Mouse (Mus musculus) testis, postnatal 14 days (tissue): ENCODE measurements at regions not wholly inside any gene's neighbourhood (a gene's known extent, or its start where the extent isn't known, plus 50 kb on each side); places are given as distances from the start of the nearest gene placed in this dataset.

ENCODE experiments used
- DNase-seq: peaks from one replicate; pipeline ENCODE4 v3.0.0; 2021; ENCODE audit warnings: low spot score

- no peak for DNase-seq
These were observed 137.9 kb upstream of the Slc35f3 start for GRCm38 (mm10) chr8:126160356-126160975.

- DNase-seq = no peak
These were observed 135.5 kb upstream of the Slc35f3 start for GRCm38 (mm10) chr8:126162748-126163371.

DNA sequence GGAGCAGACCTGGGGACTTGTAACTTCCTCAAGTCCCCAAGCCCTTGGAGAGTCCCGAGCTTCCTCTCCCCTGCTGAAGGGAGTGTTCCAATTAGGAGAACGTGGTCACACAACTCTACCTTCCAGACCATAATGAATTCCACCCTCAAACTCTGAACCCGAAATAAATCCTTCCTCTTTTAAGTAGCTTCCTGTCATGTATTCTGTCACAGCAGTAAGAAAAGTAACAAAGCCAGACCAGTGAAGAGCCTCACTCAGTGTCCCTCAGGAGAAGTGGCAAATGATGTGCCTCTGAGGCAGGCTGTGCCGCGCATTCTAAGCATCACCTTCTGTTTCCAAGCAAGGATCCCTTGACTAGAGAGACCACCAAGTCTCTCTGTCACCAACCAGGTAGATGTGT is 134.4 kb upstream of the Slc35f3 start:
- no peak for DNase-seq

- DNase-seq = no peak
These were observed 132.8 kb upstream of the Slc35f3 start for GRCm38 (mm10) chr8:126165486-126166095.

DNA sequence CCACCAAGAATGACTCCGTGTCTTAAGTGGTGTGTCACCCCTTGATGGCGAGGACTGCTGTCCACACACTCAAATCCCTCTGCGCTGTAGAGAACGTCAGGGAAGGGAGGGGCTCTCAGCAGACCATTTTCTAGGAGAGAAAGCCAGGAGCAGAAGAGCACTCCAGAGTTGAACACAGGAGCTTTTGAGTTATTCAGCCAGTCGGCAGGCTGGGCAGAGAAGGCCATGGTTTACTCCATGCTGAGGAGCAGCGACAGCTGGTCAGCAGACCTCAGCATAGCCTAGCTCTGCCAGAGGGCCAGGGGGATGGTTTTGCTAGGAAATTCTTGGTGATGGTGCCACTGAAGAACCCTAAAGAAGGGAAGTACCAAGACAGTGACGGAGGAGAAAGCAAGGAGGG is 132.0 kb upstream of the Slc35f3 start:
- DNase-seq = no peak

DNA sequence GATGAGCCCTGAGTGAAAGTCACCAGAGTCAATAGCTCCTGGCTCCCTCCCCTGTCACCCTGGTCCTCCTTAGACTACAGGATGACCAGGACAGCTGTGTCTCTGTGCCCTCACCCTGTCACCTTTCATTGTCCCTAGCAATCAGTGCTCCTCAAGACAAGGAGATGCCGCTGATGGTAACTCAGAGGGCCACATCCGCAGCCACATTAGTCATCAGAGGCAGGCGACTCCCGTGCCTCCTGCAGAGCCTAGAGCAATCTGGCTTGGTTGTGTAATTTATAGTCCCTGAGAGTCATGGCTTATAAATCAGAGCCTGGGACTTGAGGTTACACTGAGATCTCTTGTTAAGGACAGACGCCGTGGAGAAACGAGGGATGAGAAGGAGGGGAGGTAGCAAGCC is 123.9 kb upstream of the Slc35f3 start:
- no peak for DNase-seq

GRCm38 (mm10) chr8:126176305-126176704 is 122.1 kb upstream of the Slc35f3 start:
- DNase-seq = no peak

DNA sequence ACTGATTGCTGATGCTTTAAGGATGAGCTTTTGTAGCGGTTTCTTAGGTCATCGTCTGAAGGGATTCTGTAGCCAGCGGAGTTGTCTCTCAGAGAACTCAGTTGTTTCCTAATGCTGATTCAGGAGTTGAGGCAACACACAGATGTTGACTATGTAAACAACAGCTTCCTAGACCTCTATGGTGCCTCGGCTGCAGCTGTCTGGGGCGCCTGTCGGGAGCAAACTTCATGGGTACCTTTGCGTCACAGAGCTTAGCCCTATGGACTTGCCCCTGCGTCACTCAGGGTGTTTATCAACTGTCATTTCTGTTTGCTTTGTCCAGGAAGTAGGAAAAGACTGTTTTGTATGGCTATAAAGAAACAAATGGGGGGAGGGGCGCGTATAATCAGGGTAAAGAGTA is 120.5 kb upstream of the Slc35f3 start:
- no peak for DNase-seq

DNA sequence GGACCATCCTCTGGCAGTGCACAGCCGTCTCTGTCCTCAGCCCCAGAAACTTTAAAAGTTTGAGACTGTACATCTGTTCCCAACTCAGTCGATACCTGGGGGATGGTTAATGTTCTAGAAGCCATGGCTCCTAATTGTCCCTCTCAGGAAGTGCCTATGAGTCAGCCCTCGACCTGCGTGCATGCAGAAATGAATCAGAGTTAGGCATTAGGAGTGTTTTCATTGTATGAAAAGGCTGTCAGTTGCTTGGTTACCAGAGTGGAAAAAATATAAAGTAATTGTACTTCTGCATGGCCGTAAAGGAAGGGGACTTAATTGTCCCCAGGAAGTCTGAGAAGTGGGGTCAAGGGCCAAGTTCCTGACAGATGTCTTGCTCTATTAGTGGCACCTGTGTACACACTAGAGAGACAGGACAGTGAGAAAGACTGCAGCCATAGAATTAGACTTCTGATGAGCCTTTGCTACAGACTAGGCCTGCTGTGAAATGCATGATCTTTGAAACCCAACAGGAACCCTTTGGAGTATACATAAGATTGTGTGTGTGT is 109.5 kb upstream of the Slc35f3 start:
- DNase-seq = no peak

- no peak for DNase-seq
These were observed 102.7 kb upstream of the Slc35f3 start for GRCm38 (mm10) chr8:126195616-126196015.

DNA sequence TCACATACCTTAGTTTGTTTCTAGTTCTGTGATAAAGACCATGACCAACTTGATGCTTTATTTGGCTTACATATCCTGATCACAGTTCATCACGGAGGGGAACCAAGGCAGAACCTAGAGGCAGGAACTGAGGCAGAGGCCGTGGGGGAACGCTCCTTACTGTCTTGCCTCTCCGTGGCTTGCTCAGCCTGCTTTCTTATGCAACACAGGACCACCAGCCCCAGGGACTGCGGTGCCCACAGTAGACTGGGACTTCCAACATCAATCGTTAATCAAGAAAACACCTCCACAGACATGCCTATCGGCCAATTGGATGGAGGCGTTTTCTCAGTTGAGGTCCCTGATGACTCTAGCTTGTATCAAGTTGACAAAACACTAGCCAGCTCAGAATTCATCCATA is 87.8 kb upstream of the Slc35f3 start:
- DNase-seq = no peak

- DNase-seq = no peak
These were observed 85.6 kb upstream of the Slc35f3 start for GRCm38 (mm10) chr8:126212802-126213201.

- DNase-seq = no peak
These were observed 83.8 kb upstream of the Slc35f3 start for GRCm38 (mm10) chr8:126214571-126214970.

- no peak for DNase-seq
These were observed 82.0 kb upstream of the Slc35f3 start for GRCm38 (mm10) chr8:126216391-126216790.

GRCm38 (mm10) chr8:126221631-126222030 is 76.7 kb upstream of the Slc35f3 start:
- DNase-seq = no peak

DNA sequence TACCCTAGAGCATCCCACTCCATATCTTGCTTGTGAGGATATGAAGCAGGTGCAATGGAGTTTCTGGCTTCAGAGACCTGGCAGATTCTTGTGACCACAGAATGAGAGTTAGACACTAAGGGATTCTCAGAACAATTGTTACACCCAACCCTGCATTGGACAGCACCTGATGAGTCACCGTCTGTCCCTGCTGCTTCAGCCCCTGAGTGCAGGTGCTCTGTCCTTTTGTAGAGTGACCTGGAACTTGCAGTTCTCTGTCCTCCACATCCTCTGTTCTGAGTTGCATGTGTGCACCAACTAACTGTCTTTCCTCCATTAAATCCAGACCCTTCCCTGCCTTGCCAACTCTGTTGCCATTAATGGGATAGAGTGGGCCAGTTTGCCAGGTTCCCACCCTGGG is 66.6 kb upstream of the Slc35f3 start:
- DNase-seq = no peak

- DNase-seq = no peak
These were observed 65.8 kb upstream of the Slc35f3 start for GRCm38 (mm10) chr8:126232521-126232920.

GRCm38 (mm10) chr8:126239684-126240083 is 58.7 kb upstream of the Slc35f3 start:
- DNase-seq = no peak

DNA sequence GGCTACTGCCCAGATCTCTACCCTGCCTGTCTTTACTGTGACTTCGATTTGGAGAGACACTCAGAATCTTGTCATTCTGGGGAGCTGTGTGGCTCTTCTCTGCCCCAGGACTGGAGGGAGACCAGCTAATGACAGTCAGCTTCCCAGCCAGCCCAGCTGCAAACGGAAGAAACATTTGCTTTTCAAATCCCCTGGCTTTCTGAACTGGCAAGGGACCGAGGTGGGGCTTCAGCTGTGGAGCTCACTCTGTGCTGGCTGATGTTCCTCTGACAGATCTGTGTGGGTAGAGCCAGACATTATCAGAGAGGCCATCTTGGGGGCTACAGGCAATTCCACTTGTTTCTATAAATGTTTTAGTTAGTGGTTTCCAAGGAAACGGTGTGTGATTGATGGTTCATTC is 54.0 kb upstream of the Slc35f3 start:
- DNase-seq = no peak
